Mouse (Mus musculus): ENCODE data around the gene Ndst2. TPM values are rescaled to one million over a fixed set of nuclear protein-coding genes. Genes with fewer than 3 reads are reported as not detected.

Gene Ndst2
- polyA plus RNA-seq, 2 experiments: 13.2 to 22.8 TPM

DNA sequence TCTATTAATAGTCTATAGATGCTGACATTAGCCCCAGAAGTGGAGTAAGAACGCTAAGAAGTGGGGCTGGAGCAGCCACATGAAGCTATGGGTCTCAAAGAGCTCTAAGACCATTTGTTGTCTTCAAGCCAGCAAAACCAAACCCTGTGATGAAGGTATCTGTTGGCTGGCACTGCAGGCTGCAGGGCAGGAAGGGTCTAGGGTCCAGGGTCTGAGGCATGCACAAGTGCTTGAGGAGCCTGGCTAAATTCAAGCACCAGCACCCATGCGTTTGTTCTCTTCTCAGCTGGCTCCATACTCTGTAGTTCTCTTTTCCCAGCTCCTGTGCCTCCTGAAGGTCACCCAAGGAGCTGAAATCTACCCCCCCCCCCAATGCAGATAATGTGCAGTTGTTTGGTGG is 690 bp upstream of the Ndst2 start:
- 50% methylated on average over 2 of the region's 2 CpGs for WGBS (ENCODE audit: insufficient replicate concordance)
- H3K9ac ChIP-seq (replicated peaks): no peak overlapping the region; the same call in 1 of the 2 replicates
- no peaks in the 10 kb centered on the region for H3K9me3 ChIP-seq (ENCODE audit: control insufficient read depth, low read length)

DNA sequence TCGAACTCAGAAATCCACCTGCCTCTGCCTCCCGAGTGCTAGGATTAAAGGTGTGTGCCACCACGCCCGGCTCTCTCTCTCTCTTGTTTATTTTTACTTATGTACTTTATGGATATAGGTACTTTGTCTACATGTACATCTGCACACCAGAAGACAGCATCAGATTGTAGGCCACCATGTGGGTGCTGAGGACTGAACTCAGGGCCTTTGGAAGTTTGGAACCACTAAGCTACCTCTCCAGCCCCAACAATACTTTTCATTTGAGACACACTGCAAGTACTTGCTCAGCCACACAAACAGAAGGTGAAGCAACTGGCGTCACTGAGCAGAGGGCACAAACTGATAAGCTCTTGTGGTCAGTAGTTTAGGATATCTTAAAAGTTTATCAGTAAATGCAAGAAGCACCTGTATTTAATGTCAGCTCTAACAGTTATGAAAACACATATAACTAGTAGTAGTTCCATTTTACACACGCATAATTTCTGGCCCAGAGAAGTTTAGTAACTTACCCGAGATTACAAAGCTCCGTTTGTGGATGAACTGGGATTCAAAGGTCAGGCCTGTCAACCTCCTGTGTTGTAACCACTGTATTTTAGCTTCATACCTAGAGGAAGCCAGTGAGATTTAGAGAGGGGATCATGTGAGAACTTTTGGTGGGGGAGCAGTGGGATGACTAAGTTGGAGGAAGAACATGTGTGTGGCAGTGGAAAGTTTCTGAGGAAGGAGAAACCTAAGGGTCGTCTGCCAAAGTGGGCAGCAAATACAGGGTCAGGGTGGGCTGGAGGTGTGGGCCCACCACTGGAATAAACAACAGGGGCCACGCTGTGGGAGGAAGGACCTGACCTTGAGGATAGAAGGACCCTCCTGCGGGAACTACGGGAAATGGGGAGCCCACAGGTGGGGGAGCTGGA is 1.1 kb downstream of the Ndst2 start:
- Histone ChIP-seq H3K27me3 (ENCODE audit: control insufficient read depth, insufficient read depth, low read length) (no peaks in the 10 kb centered on the region), H3K36me3 (replicated peaks; ENCODE audit: control insufficient read depth, insufficient read depth, low read depth) (peaks cover 39% of the 10 kb centered on the region), H3K9ac (replicated peaks) (peak overlapping the region; percentile 91), H3K9me3 (ENCODE audit: control insufficient read depth, low read length) (no peaks in the 10 kb centered on the region), H3K27ac (peak overlapping the region; percentile 84), H3K4me2 (ENCODE audit: low read depth) (peak overlapping the region; percentile 77), H3K4me1 (replicated peaks; ENCODE audit: control insufficient read depth in 2 of 2, insufficient read depth in 2 of 2, low read length in 1 of 2) (peaks cover 29 to 31% of the 10 kb centered on the region in 2 experiments), H3K4me3 (ENCODE audit: insufficient read depth in 1 of 2, low read depth in 2 of 2, low read length in 2 of 2) (peak overlapping the region; percentile 75 to 81)
- TF ChIP-seq EP300 (IDR thresholded peaks at IDR 0.05; ENCODE audit: low read depth): peak; percentile 91
- TF ChIP-seq CTCF (IDR thresholded peaks at IDR 0.05; ENCODE audit: low read depth): no peak
- WGBS (ENCODE audit: insufficient replicate concordance): 15% methylated on average over 12 of the region's 12 CpGs
- ATAC-seq (ENCODE audit: insufficient read depth): peak; percentile 29; the same call in 1 of the 2 replicates
- DNase-seq (ENCODE audit: low read depth in 3 of 3, low spot score in 3 of 3): peak; percentile 72 to 82 (median 76)

More for the DNA sequence above, 690 bp upstream of the Ndst2 start:
- no peak for ATAC-seq (ENCODE audit: insufficient read depth)
- no peaks in the 10 kb centered on the region for H3K27me3 ChIP-seq (ENCODE audit: control insufficient read depth, insufficient read depth, low read length)
- H3K4me3 ChIP-seq (ENCODE audit: insufficient read depth in 1 of 2, low read depth in 2 of 2, low read length in 2 of 2): no peak overlapping the region; a peak in 1 of 4 replicates
- TF ChIP-seq EP300 (IDR thresholded peaks at IDR 0.05; ENCODE audit: low read depth): no peak
- TF ChIP-seq CTCF (IDR thresholded peaks at IDR 0.05; ENCODE audit: low read depth): no peak
- H3K36me3 ChIP-seq (replicated peaks; ENCODE audit: control insufficient read depth, insufficient read depth, low read depth): peaks cover 22% of the 10 kb centered on the region
- H3K4me1 ChIP-seq (replicated peaks; ENCODE audit: control insufficient read depth in 2 of 2, insufficient read depth in 2 of 2, low read length in 1 of 2): peaks cover 29 to 31% of the 10 kb centered on the region in 2 experiments
- H3K27ac ChIP-seq: peak overlapping the region; percentile 40; the same call in 1 of the 2 replicates
- DNase-seq (ENCODE audit: low read depth in 3 of 3, low spot score in 3 of 3): no peak
- H3K4me2 ChIP-seq (ENCODE audit: low read depth): peak overlapping the region; percentile 77

DNA sequence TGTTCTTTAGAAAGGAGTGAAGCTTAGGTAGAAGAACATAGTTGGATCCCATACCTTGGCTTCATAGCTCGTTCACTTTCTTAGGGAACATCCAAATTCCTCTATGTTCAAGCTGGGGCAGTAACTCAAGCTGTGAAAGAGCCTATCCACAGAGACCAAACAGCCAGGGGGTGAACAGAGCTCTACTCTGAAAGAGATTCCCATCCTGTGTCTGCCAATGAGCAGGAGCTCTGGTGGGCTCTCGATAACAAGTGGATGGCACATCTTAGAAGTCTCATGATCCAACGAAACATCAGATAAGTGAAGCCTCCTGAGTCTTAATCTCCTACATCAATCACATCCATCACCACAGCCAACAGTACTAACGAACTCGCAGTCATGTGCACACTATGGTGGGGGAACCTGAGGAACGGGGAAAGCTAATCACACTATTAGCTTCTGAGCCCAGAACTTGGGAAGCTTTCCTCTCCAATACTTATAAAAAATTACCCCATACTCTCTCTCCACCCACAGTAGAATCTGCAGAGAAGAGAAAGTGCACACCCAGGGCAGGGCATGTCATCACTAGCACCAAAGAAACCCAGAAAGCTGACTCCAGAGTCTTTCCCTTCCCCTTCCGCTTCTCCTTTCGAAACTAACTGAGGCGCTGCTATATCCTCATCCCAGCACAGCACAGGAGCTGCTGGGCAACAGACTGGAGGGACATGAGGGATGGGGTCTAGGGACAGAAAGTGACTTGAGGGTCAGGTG is 3.3 kb downstream of the Ndst2 start:
- H3K9me3 ChIP-seq (ENCODE audit: control insufficient read depth, low read length): no peaks in the 10 kb centered on the region
- TF ChIP-seq EP300 (IDR thresholded peaks at IDR 0.05; ENCODE audit: low read depth): no peak
- H3K4me2 ChIP-seq (ENCODE audit: low read depth): peak overlapping the region; percentile 77; the same call in 1 of the 2 replicates
- H3K27ac ChIP-seq: no peak overlapping the region
- H3K4me1 ChIP-seq (replicated peaks; ENCODE audit: control insufficient read depth in 2 of 2, insufficient read depth in 2 of 2, low read length in 1 of 2): peaks cover 25 to 26% of the 10 kb centered on the region in 2 experiments
- 79% methylated on average over 9 of the region's 9 CpGs for WGBS (ENCODE audit: insufficient replicate concordance)
- no peaks in the 10 kb centered on the region for H3K27me3 ChIP-seq (ENCODE audit: control insufficient read depth, insufficient read depth, low read length)
- ATAC-seq (ENCODE audit: insufficient read depth) (no peak), DNase-seq (ENCODE audit: low read depth in 3 of 3, low spot score in 3 of 3) (no peak)
- H3K9ac ChIP-seq (replicated peaks): no peak overlapping the region
- peaks cover 62% of the 10 kb centered on the region for H3K36me3 ChIP-seq (replicated peaks; ENCODE audit: control insufficient read depth, insufficient read depth, low read depth)
- H3K4me3 ChIP-seq (ENCODE audit: insufficient read depth in 1 of 2, low read depth in 2 of 2, low read length in 2 of 2): no peak overlapping the region

DNA sequence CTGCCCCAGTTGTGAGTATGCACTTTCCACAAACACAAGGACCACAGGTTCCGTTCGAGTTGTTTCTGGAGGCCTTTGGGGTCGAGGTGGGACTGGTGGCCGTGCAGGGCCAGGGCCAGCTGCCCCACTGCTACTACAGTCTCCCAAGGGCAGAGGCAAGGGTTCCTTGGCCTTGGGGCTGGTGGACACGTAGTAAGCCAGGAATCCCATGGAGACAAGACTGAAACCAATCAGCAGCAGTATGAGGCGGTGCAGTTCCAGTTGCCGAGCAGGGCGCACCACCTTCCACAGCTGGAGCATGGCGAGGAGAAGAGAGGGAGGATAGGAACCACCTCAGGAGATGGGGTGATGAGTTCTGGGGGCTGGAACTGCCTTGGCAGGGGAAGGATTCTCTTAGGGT is 4.5 kb downstream of the Ndst2 start:
- H3K4me1 ChIP-seq (replicated peaks; ENCODE audit: control insufficient read depth in 2 of 2, insufficient read depth in 2 of 2, low read length in 1 of 2): peaks cover 32 to 33% of the 10 kb centered on the region in 2 experiments
- no peak overlapping the region for H3K9ac ChIP-seq (replicated peaks)
- H3K4me3 ChIP-seq (ENCODE audit: insufficient read depth in 1 of 2, low read depth in 2 of 2, low read length in 2 of 2): no peak overlapping the region
- 91% methylated on average over 9 of the region's 9 CpGs for WGBS (ENCODE audit: insufficient replicate concordance)
- H3K9me3 ChIP-seq (ENCODE audit: control insufficient read depth, low read length): no peaks in the 10 kb centered on the region
- DNase-seq (ENCODE audit: low read depth in 3 of 3, low spot score in 3 of 3) (no peak), ATAC-seq (ENCODE audit: insufficient read depth) (no peak)
- no peak overlapping the region for H3K4me2 ChIP-seq (ENCODE audit: low read depth)
- H3K36me3 ChIP-seq (replicated peaks; ENCODE audit: control insufficient read depth, insufficient read depth, low read depth): peaks cover 69% of the 10 kb centered on the region
- TF ChIP-seq EP300 (IDR thresholded peaks at IDR 0.05; ENCODE audit: low read depth): no peak
- TF ChIP-seq CTCF (IDR thresholded peaks at IDR 0.05; ENCODE audit: low read depth): no peak
- H3K27me3 ChIP-seq (ENCODE audit: control insufficient read depth, insufficient read depth, low read length): no peaks in the 10 kb centered on the region
- no peak overlapping the region for H3K27ac ChIP-seq

Data from liver, embryonic 14.5 days (tissue).